Mouse (Mus musculus): ENCODE measurements around the gene Amy2a3.
"Not testable (repeated sequence)": the region's sequence is repeated elsewhere in the genome, so short reads cannot be mapped to it uniquely, and the experiment has no call there.

Amy2a3 gene

DNA sequence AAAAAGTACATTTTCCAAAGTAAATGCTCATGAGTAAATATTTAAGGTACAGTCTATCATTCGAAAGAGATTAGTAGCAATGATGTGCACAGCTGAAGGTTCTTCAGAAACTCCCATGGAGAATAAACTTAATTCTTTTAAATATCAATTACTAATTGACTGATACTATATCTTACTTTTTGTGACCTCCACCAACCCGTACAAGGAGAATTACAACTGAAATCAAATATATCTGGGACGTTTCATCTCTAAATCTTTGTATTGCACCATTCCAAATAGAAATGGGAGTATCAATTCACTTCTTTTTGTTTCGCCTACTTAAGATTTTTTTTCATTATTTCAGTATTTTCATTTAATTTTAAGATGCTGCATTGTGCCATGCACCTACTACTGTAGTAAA, at the start of gene Amy2a3:
Amy2a3 (minus strand) TSS at position 101 of the 400 bp plus-strand sequence.
- in situ Hi-C loops (cut with MboI, MseI), result loop anchor here (25.0 kb wide), 1 partner anchor 213 kb away; the partner anchor contains the start of gene Amy2a1

DNA sequence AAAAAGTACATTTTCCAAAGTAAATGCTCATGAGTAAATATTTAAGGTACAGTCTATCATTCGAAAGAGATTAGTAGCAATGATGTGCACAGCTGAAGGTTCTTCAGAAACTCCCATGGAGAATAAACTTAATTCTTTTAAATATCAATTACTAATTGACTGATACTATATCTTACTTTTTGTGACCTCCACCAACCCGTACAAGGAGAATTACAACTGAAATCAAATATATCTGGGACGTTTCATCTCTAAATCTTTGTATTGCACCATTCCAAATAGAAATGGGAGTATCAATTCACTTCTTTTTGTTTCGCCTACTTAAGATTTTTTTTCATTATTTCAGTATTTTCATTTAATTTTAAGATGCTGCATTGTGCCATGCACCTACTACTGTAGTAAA, 32.7 kb upstream of the Amy2a3 start, which contains the start of gene Amy2a2:
Amy2a2 (minus strand) TSS at position 101 of the 400 bp plus-strand sequence.
- in situ Hi-C loops (cut with MboI, MseI), result not testable (repeated sequence)

DNA sequence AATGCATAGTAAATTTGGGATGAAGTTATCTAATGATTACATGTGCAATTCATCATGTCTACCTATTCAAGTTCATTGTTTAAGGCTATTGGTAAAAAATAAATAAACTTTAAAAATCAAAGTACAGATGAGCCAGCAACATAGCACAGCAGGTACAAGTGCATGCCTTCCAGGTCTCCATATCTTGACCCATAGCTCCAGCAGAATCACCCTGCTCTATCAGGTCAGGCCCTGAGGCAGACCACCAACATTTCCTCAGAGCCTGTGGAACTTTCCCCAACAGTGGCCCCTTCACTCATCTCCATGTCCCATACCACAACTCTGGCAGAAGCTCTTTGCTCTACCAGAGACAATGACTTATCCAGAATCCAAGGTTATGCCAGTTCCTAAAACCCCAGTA, 21.6 kb upstream of the Amy2a3 start:
- in situ Hi-C loops (cut with MboI, MseI), result loop anchor here (10.0 kb wide), 1 partner anchor 101 kb away; no protein-coding TSS in a partner anchor

DNA sequence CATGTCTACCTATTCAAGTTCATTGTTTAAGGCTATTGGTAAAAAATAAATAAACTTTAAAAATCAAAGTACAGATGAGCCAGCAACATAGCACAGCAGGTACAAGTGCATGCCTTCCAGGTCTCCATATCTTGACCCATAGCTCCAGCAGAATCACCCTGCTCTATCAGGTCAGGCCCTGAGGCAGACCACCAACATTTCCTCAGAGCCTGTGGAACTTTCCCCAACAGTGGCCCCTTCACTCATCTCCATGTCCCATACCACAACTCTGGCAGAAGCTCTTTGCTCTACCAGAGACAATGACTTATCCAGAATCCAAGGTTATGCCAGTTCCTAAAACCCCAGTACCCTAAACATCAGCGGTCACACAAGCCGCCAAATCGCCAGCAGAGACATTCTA, 10.9 kb downstream of the Amy2a3 start:
- in situ Hi-C loops (cut with MboI, MseI), result loop anchor here (25.0 kb wide), 1 partner anchor 224 kb away; the partner anchor contains the start of gene Amy2a1

DNA sequence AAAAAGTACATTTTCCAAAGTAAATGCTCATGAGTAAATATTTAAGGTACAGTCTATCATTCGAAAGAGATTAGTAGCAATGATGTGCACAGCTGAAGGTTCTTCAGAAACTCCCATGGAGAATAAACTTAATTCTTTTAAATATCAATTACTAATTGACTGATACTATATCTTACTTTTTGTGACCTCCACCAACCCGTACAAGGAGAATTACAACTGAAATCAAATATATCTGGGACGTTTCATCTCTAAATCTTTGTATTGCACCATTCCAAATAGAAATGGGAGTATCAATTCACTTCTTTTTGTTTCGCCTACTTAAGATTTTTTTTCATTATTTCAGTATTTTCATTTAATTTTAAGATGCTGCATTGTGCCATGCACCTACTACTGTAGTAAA, 32.5 kb downstream of the Amy2a3 start, which contains the start of gene Amy2a4:
Amy2a4 (minus strand) TSS at position 101 of the 400 bp plus-strand sequence.
- in situ Hi-C loops (cut with MboI, MseI), result not testable (repeated sequence)

DNA sequence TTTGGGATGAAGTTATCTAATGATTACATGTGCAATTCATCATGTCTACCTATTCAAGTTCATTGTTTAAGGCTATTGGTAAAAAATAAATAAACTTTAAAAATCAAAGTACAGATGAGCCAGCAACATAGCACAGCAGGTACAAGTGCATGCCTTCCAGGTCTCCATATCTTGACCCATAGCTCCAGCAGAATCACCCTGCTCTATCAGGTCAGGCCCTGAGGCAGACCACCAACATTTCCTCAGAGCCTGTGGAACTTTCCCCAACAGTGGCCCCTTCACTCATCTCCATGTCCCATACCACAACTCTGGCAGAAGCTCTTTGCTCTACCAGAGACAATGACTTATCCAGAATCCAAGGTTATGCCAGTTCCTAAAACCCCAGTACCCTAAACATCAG, 43.6 kb downstream of the Amy2a3 start:
- in situ Hi-C loops (cut with MboI, MseI), result not testable (repeated sequence)

DNA sequence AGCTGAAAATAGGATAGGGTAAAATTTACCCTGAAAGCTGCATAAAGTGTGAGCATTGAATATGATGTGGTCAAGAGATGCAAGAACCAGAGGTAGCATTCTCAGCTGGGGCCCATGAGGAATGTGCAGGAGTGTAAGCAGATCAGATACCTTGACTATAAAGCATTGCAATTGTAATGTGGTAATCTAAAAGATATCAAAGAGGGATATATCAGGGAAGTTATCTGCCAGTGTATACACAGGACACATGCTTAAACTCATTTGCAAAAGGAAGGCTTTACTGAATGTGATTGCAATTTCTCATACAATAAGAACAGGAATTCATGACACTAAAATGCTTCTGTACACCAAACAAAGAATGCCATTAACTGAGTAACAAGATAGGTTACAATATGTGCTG, 44.3 kb downstream of the Amy2a3 start:
- in situ Hi-C loops (cut with MboI, MseI), result loop anchor here (5.0 kb wide), 1 partner anchor 37 kb away; no protein-coding TSS in a partner anchor
